Mouse (Mus musculus) liver, embryonic 16.5 days (tissue): ENCODE data around the gene Tmed2. TPM values are rescaled to one million over a fixed set of nuclear protein-coding genes. Genes with fewer than 3 reads are reported as not detected.
"Not testable (repeated sequence)": the region's sequence is repeated elsewhere in the genome, so short reads cannot be mapped to it uniquely, and the experiment has no call there.

ENCODE experiments used
- ATAC-seq: fragments of 200-750 bp; cut with Nextera tagmentation; 2 replicates; pipeline ENCODE4 v1.8.0; 2017; ENCODE audit warnings: low read depth, mild to moderate bottlenecking, moderate number of reproducible peaks, moderate library complexity
- H3K27ac ChIP-seq: fragments of 300-500 bp; sonication (generic); 2 replicates; pipeline ENCODE4 v1.5.1; 2014; ENCODE audit warnings: mild to moderate bottlenecking, low read length
- H3K27me3 ChIP-seq: fragments of 300-500 bp; sonication (generic); 2 replicates; pipeline ENCODE4 v1.6.1; 2014; ENCODE audit warnings: low read depth, low read length, mixed read lengths; ENCODE audit not compliant: control insufficient read depth, insufficient read depth
- H3K36me3 ChIP-seq: fragments of 300-500 bp; sonication (generic); 2 replicates; pipeline ENCODE4 v1.6.1; 2014; ENCODE audit warnings: mild to moderate bottlenecking; ENCODE audit not compliant: control insufficient read depth, insufficient read depth
- H3K4me1 ChIP-seq: fragments of 300-500 bp; sonication (generic); 2 replicates; pipeline ENCODE4 v1.6.1; 2014; ENCODE audit warnings: low read depth, low read length, mixed read lengths; ENCODE audit not compliant: control insufficient read depth
- H3K4me2 ChIP-seq: fragments of 300-500 bp; sonication (generic); 2 replicates; pipeline ENCODE4 v1.6.1; 2014; ENCODE audit warnings: low read depth, low read length, mixed read lengths
- H3K4me3 ChIP-seq: fragments of 300-500 bp; sonication (generic); 2 replicates; pipeline ENCODE4 v1.5.1; 2014; ENCODE audit warnings: low read depth, mild to moderate bottlenecking, low read length
- H3K9ac ChIP-seq: fragments of 300-500 bp; sonication (generic); 2 replicates; pipeline ENCODE4 v1.6.1; 2014; ENCODE audit warnings: low read depth, low read length
- H3K9me3 ChIP-seq: fragments of 300-500 bp; sonication (generic); replicated peaks from 2 replicates; pipeline ENCODE4 v1.6.1; 2016; ENCODE audit warnings: low read length; ENCODE audit not compliant: control insufficient read depth
- WGBS: fragments of 180-500 bp; shearing (Covaris S2); extraction: QIAGEN DNeasy Blood & Tissue Kit; methylation state at CpG from one replicate; pipeline ENCODE4 v1.1.7; 2014; ENCODE audit not compliant: insufficient replicate concordance; 5-methylcytosine and 5-hydroxymethylcytosine counted together
- polyA plus RNA-seq: library from polyadenylated mRNA; unstranded; fragments of >200 nt; fragmentation: Nextera tagmentation; extraction: Ambion mirVana; gene quantifications from 2 replicates; pipeline ENCODE4 v1.2.1, GENCODE M21; 2015

Gene Tmed2
- polyA plus RNA-seq, 1 experiment from 2014 or later = 282 TPM

GRCm38 (mm10) chr5:124541602-124541973, 1.1 kb downstream of the Tmed2 start:
- Histone ChIP-seq H3K4me2 (peak overlapping the region; percentile 64), H3K27ac (peak overlapping the region; percentile 91), H3K9ac (peak overlapping the region; percentile 91), H3K27me3 (no peaks in the 10 kb centered on the region), H3K36me3 (peaks cover 34% of the 10 kb centered on the region), H3K9me3 (no peaks in the 10 kb centered on the region), H3K4me3 (peak overlapping the region; percentile 96), H3K4me1 (peaks cover 21% of the 10 kb centered on the region)
- no peak for ATAC-seq
- WGBS = 2% methylated on average over 8 of the region's 8 CpGs

GRCm38 (mm10) chr5:124550737-124551136, 10.2 kb downstream of the Tmed2 start:
- peaks cover 12% of the 10 kb centered on the region for H3K4me1 ChIP-seq
- not testable (repeated sequence) for H3K27me3 ChIP-seq, ATAC-seq, H3K9me3 ChIP-seq, H3K4me2 ChIP-seq, H3K4me3 ChIP-seq, H3K9ac ChIP-seq, H3K27ac ChIP-seq
- H3K36me3 ChIP-seq = peaks cover 33% of the 10 kb centered on the region
- 84% methylated on average over 4 of the region's 4 CpGs for WGBS

- 28% methylated on average over 5 of the region's 5 CpGs for WGBS
- H3K4me2 ChIP-seq = peak overlapping the region; percentile 91
- not testable (repeated sequence) for ATAC-seq, H3K9me3 ChIP-seq, H3K27me3 ChIP-seq
- H3K9ac ChIP-seq = peak overlapping the region; percentile 74
- peaks cover 26% of the 10 kb centered on the region for H3K36me3 ChIP-seq
- H3K4me1 ChIP-seq = peaks cover 12% of the 10 kb centered on the region
- peak overlapping the region; percentile 83 for H3K4me3 ChIP-seq
- H3K27ac ChIP-seq = peak overlapping the region; percentile 73
Measured at GRCm38 (mm10) chr5:124551349-124552093, 11.0 kb downstream of the Tmed2 start.

DNA sequence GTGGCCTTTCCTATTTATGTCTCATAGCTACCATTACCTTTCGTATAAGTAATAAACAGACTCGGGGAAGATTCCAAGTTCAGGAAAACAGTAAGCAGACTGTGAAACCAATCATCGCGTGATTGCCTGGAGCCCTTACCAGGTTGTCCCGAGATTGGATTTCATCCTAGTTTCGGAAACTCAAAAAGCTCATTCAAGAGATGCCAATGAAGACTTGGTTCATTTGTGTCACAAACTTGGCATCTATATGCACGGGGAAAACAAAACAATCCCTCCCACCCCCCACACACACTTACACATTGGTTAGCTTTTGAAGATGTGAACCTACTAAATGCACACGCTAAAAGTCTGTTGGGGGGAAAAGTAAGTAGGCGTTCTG, 11.6 kb downstream of the Tmed2 start:
- peaks cover 21% of the 10 kb centered on the region for H3K36me3 ChIP-seq

DNA sequence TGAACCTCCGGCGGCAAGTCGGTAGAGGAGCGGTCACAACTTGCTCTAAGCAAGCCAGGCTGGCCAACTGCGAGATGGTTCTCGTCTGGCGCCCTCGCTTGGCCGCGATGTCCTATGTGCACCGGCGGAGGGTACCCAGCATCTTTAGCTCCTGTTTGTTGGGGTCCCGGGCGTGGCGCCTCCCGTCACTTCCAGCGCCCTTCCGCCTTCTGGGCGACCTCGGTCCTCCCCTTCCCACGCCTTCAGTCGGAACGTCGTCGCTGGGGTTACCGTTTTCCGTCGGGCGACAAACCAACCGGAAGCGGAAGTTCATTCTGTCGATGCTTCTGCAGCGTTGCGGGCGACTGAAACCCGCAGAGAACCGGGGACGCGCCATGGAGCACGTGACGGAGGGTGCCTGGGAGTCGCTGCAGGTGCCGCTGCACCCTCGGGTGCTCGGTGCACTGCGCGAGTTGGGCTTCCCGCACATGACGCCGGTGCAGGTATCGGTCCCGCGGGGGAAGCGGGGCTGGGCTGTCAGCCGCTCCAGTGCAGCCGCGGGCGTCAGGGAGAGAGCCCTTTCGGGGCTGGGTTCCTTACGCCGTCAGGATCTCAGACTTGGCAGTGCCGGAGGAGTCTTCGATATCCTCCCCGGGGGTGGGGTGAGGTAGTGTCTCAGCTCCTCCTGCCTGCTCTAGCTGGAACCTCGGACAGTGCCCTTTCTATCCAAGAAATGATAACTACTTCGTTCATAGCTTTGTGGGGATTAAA, 12.2 kb downstream of the Tmed2 start, which contains the start of gene Ddx55:
Gene Ddx55 (plus strand): TSS at position 307 of the 750 bp plus-strand sequence.
- WGBS = under 1% methylated on average over 66 of the region's 66 CpGs
- peak; percentile 82 for ATAC-seq
- peaks cover 17% of the 10 kb centered on the region for H3K36me3 ChIP-seq

More for the DNA sequence above, 11.6 kb downstream of the Tmed2 start:
- H3K27me3 ChIP-seq = no peaks in the 10 kb centered on the region
- peak overlapping the region; percentile 91 for H3K4me2 ChIP-seq
- peak overlapping the region; percentile 73 for H3K27ac ChIP-seq
- peaks cover 12% of the 10 kb centered on the region for H3K4me1 ChIP-seq
- 14% methylated on average over 9 of the region's 9 CpGs for WGBS
- no peaks in the 10 kb centered on the region for H3K9me3 ChIP-seq
- ATAC-seq = no peak
- peak overlapping the region; percentile 74 for H3K9ac ChIP-seq
- peak overlapping the region; percentile 83 for H3K4me3 ChIP-seq

GRCm38 (mm10) chr5:124553607-124554006, 13.1 kb downstream of the Tmed2 start:
- H3K27ac ChIP-seq = no peak overlapping the region
- no peak for ATAC-seq
- peaks cover 9% of the 10 kb centered on the region for H3K36me3 ChIP-seq
- no peaks in the 10 kb centered on the region for H3K9me3 ChIP-seq
- peaks cover 12% of the 10 kb centered on the region for H3K4me1 ChIP-seq
- peak overlapping the region; percentile 74 for H3K9ac ChIP-seq
- 63% methylated on average over 6 of the region's 6 CpGs for WGBS
- H3K4me3 ChIP-seq = peak overlapping the region; percentile 83
- no peaks in the 10 kb centered on the region for H3K27me3 ChIP-seq
- H3K4me2 ChIP-seq = peak overlapping the region; percentile 91

More for the DNA sequence above, 12.2 kb downstream of the Tmed2 start, which contains the start of gene Ddx55:
- Histone ChIP-seq H3K9me3 (no peaks in the 10 kb centered on the region), H3K9ac (peak within 1 kb of the TSS; percentile 74), H3K4me3 (peak within 1 kb of the TSS; percentile 83), H3K4me1 (peaks cover 12% of the 10 kb centered on the region), H3K27me3 (no peaks in the 10 kb centered on the region), H3K4me2 (peak within 1 kb of the TSS; percentile 91), H3K27ac (peak within 1 kb of the TSS; percentile 73)

- Histone ChIP-seq H3K27ac (no peak overlapping the region), H3K4me1 (peaks cover 12% of the 10 kb centered on the region), H3K36me3 (peaks cover 10% of the 10 kb centered on the region), H3K4me2 (no peak overlapping the region), H3K9ac (no peak overlapping the region), H3K4me3 (no peak overlapping the region), H3K27me3 (no peaks in the 10 kb centered on the region), H3K9me3 (no peaks in the 10 kb centered on the region)
- no peak for ATAC-seq
- WGBS = 76% methylated on average over 1 of the region's 1 CpGs
Measured at GRCm38 (mm10) chr5:124555145-124555544, 14.7 kb downstream of the Tmed2 start.

GRCm38 (mm10) chr5:124571068-124571467, 30.6 kb downstream of the Tmed2 start:
- Histone ChIP-seq H3K9ac (no peak overlapping the region), H3K27ac (no peak overlapping the region), H3K4me2 (no peak overlapping the region), H3K27me3 (no peaks in the 10 kb centered on the region), H3K4me3 (no peak overlapping the region), H3K36me3 (peaks cover 55% of the 10 kb centered on the region), H3K9me3 (no peaks in the 10 kb centered on the region), H3K4me1 (no peaks in the 10 kb centered on the region)
- no peak for ATAC-seq
- WGBS = 74% methylated on average over 12 of the region's 12 CpGs

GRCm38 (mm10) chr5:124575467-124575866, 35.0 kb downstream of the Tmed2 start:
- no peak overlapping the region for H3K4me2 ChIP-seq
- WGBS = 75% methylated on average over 7 of the region's 7 CpGs
- peaks cover 43% of the 10 kb centered on the region for H3K36me3 ChIP-seq
- H3K9ac ChIP-seq = no peak overlapping the region
- H3K4me3 ChIP-seq = no peak overlapping the region
- ATAC-seq = no peak
- H3K27ac ChIP-seq = no peak overlapping the region
- no peaks in the 10 kb centered on the region for H3K9me3 ChIP-seq
- H3K27me3 ChIP-seq = no peaks in the 10 kb centered on the region
- H3K4me1 ChIP-seq = peaks cover 15% of the 10 kb centered on the region
